27 mouse cellular contexts compared by ENCODE assay signal in genomic region chr2:168632543-168632942, GRCm38 (mm10). TPM values are rescaled to one million over a fixed set of nuclear protein-coding genes. Genes with fewer than 3 reads are reported as not detected.
DNase-seq lines count a peak whose midpoint lies in the region; ATAC-seq lines count a peak whose summit lies in the region.
"Had no signal": no experiment of that assay in that cellular context is flagged by ENCODE, and none has a peak within 500 bp of the region (broad histone marks: within the 10 kb centered on the region; RNA-seq: fewer than 3 reads in every experiment).

No protein-coding gene starts in this region.

- no peak overlapping the region for H3K9ac ChIP-seq in hindbrain, embryonic 13.5 days
- H3K9ac ChIP-seq in midbrain, embryonic 12.5 days (replicated peaks), result no peak overlapping the region
- no peak overlapping the region for H3K9ac ChIP-seq in midbrain, embryonic 13.5 days (replicated peaks)
- H3K9ac ChIP-seq: embryonic facial prominence, embryonic 13.5 days; forebrain, postnatal 0 days; intestine, embryonic 15.5 days; limb, embryonic 15.5 days; stomach, embryonic 15.5 days had no signal

- H3K27me3 ChIP-seq in heart, embryonic 10.5 days (ENCODE audit: insufficient read depth, poor library complexity, severe bottlenecking), result peaks cover 75% of the 10 kb centered on the region
- peaks cover 19% of the 10 kb centered on the region for H3K27me3 ChIP-seq in hindbrain, embryonic 10.5 days (ENCODE audit: insufficient read depth, poor library complexity, severe bottlenecking)
- H3K27me3 ChIP-seq in hindbrain, embryonic 13.5 days, result no peaks in the 10 kb centered on the region
- H3K27me3 ChIP-seq in midbrain, embryonic 12.5 days, result no peaks in the 10 kb centered on the region
- H3K27me3 ChIP-seq in midbrain, embryonic 13.5 days, result no peaks in the 10 kb centered on the region
- H3K27me3 ChIP-seq: embryonic facial prominence, embryonic 13.5 days; intestine, embryonic 15.5 days; stomach, embryonic 15.5 days had no signal

- H3K36me3 ChIP-seq in heart, embryonic 10.5 days, result no peaks in the 10 kb centered on the region
- peaks cover 2% of the 10 kb centered on the region; the same call in 1 of the 2 replicates for H3K36me3 ChIP-seq in hindbrain, embryonic 10.5 days
- H3K36me3 ChIP-seq in hindbrain, embryonic 13.5 days, result peaks cover 55% of the 10 kb centered on the region
- H3K36me3 ChIP-seq in midbrain, embryonic 12.5 days, result peaks cover 36% of the 10 kb centered on the region
- H3K36me3 ChIP-seq in midbrain, embryonic 13.5 days, result peaks cover 54% of the 10 kb centered on the region
- H3K36me3 ChIP-seq: intestine, embryonic 15.5 days; stomach, embryonic 15.5 days had no signal

- peak overlapping the region; percentile 72 for H3K27ac ChIP-seq in heart, embryonic 10.5 days
- peak overlapping the region; percentile 63 for H3K27ac ChIP-seq in hindbrain, embryonic 10.5 days
- no peak overlapping the region for H3K27ac ChIP-seq in hindbrain, embryonic 13.5 days
- 0 out of 2 replicates have a peak overlapping the region, but pooled peaks have one; percentile 6 for H3K27ac ChIP-seq in midbrain, embryonic 12.5 days (replicated peaks)
- no peak overlapping the region for H3K27ac ChIP-seq in midbrain, embryonic 13.5 days
- H3K27ac ChIP-seq: embryonic facial prominence, embryonic 13.5 days; intestine, embryonic 15.5 days; limb, embryonic 15.5 days; stomach, embryonic 15.5 days had no signal

- 55% methylated on average over 6 of the region's 6 CpGs for WGBS in heart, embryonic 10.5 days
- WGBS in hindbrain, embryonic 10.5 days, result 79% methylated on average over 6 of the region's 6 CpGs
- 83% methylated on average over 6 of the region's 6 CpGs for WGBS in hindbrain, embryonic 13.5 days
- 85% methylated on average over 6 of the region's 6 CpGs for WGBS in midbrain, embryonic 12.5 days
- WGBS in midbrain, embryonic 13.5 days, result 84% methylated on average over 6 of the region's 6 CpGs

- peak; percentile 46 for DNase-seq in cerebellum, adult 11-12 months
- DNase-seq in cerebellum, adult 8-10 months, result no peak
- no peak for DNase-seq in heart, embryonic 10.5 days (ENCODE audit: low spot score)
- DNase-seq in heart, adult 11 months, result no peak
- no peak for DNase-seq in hindbrain, embryonic 10.5 days (ENCODE audit: low spot score)
- DNase-seq: adrenal gland, adult 8-10 months; forebrain, postnatal 0 days; heart, postnatal 4 days; kidney, adult 2 months; kidney, postnatal 36 days; layer of hippocampus, postnatal 36 days; left cerebral cortex, postnatal 4 days; lung, adult 18-20 months; lung, postnatal 4 days; midbrain, embryonic 14.5 days; right cerebral cortex, postnatal 25 days; thymus, postnatal 14 days had no signal

- peak overlapping the region; percentile 41; the same call in 1 of the 2 replicates for H3K4me3 ChIP-seq in heart, embryonic 10.5 days
- H3K4me3 ChIP-seq in hindbrain, embryonic 10.5 days, result no peak overlapping the region
- H3K4me3 ChIP-seq in hindbrain, embryonic 13.5 days, result no peak overlapping the region
- no peak overlapping the region for H3K4me3 ChIP-seq in midbrain, embryonic 12.5 days
- no peak overlapping the region for H3K4me3 ChIP-seq in midbrain, embryonic 13.5 days (replicated peaks)
- H3K4me3 ChIP-seq: embryonic facial prominence, embryonic 13.5 days; intestine, embryonic 15.5 days; limb, embryonic 15.5 days; megakaryocyte, embryonic 14.5 days; stomach, embryonic 15.5 days had no signal

- peaks cover 47% of the 10 kb centered on the region for H3K4me1 ChIP-seq in heart, embryonic 10.5 days
- H3K4me1 ChIP-seq in hindbrain, embryonic 10.5 days (replicated peaks), result peaks cover 40% of the 10 kb centered on the region
- H3K4me1 ChIP-seq in hindbrain, embryonic 13.5 days (replicated peaks), result peaks cover 16% of the 10 kb centered on the region
- peaks cover 10% of the 10 kb centered on the region; the same call in 1 of the 2 replicates for H3K4me1 ChIP-seq in midbrain, embryonic 12.5 days
- peaks cover 12% of the 10 kb centered on the region for H3K4me1 ChIP-seq in midbrain, embryonic 13.5 days (replicated peaks)

- H3K4me2 ChIP-seq in hindbrain, embryonic 13.5 days, result no peak overlapping the region
- no peak overlapping the region for H3K4me2 ChIP-seq in midbrain, embryonic 12.5 days (replicated peaks)
- no peak overlapping the region for H3K4me2 ChIP-seq in midbrain, embryonic 13.5 days (replicated peaks)
- H3K4me2 ChIP-seq: embryonic facial prominence, embryonic 13.5 days; intestine, embryonic 15.5 days; limb, embryonic 15.5 days; stomach, embryonic 15.5 days had no signal

- no peak for ATAC-seq in hindbrain, embryonic 13.5 days (ENCODE audit: low FRiP score)
- ATAC-seq in midbrain, embryonic 12.5 days (ENCODE audit: low FRiP score, low read depth), result no peak
- ATAC-seq in midbrain, embryonic 13.5 days, result no peak
- ATAC-seq: activated CD4-positive, CD25-positive, alpha-beta regulatory T cell, adult 4 months; forebrain, postnatal 0 days; hindbrain, embryonic 16.5 days; intestine, embryonic 15.5 days had no signal

- no peaks in the 10 kb centered on the region for H3K9me3 ChIP-seq in heart, embryonic 10.5 days
- no peaks in the 10 kb centered on the region for H3K9me3 ChIP-seq in hindbrain, embryonic 10.5 days
- H3K9me3 ChIP-seq in hindbrain, embryonic 13.5 days, result no peaks in the 10 kb centered on the region
- no peaks in the 10 kb centered on the region for H3K9me3 ChIP-seq in midbrain, embryonic 12.5 days
- H3K9me3 ChIP-seq in midbrain, embryonic 13.5 days, result no peaks in the 10 kb centered on the region
- H3K9me3 ChIP-seq: embryonic facial prominence, embryonic 13.5 days; intestine, embryonic 15.5 days; limb, embryonic 15.5 days; megakaryocyte, embryonic 14.5 days; stomach, embryonic 15.5 days had no signal

RNA-seq across cellular contexts. Expression of gene Nfatc2, which starts 31.1 kb away (rescaled TPM):
- polyA plus RNA-seq in heart, embryonic 10.5 days (2016; fragmentation: Nextera tagmentation; extraction: Ambion mirVana), result 2.0 and 4.6 TPM in 2 replicates
- 0.42 and 0.50 TPM in 2 replicates for polyA plus RNA-seq in hindbrain, embryonic 10.5 days (2016; fragmentation: Nextera tagmentation; extraction: Ambion mirVana)
- polyA plus RNA-seq in hindbrain, embryonic 13.5 days (2015; fragmentation: Nextera tagmentation; extraction: Ambion mirVana), result 1.7 and 1.8 TPM in 2 replicates
- polyA plus RNA-seq in midbrain, embryonic 12.5 days (2016; fragmentation: Nextera tagmentation; extraction: Ambion mirVana), result 0.97 and 1.5 TPM in 2 replicates
- polyA plus RNA-seq in midbrain, embryonic 13.5 days (2015; fragmentation: Nextera tagmentation; extraction: Ambion mirVana), result 1.7 TPM in 2 replicates

Comparison
In these comparisons a context has a peak if more than half of its experiments do, and no peak if none do; other contexts are left out.
1. H3K27ac ChIP-seq: peak in heart, embryonic 10.5 days (single experiment), hindbrain, embryonic 10.5 days (single experiment) and midbrain, embryonic 12.5 days (single experiment); none in hindbrain, embryonic 13.5 days (single experiment) and midbrain, embryonic 13.5 days (single experiment).